Mouse (Mus musculus): ENCODE measurements around the gene Slc5a5.
A peak's percentile ranks its signal among the peaks of the same experiment; 100 is the strongest.
"Not testable (repeated sequence)": the region's sequence is repeated elsewhere in the genome, so short reads cannot be mapped to it uniquely, and the experiment has no call there.

Gene Slc5a5

GRCm38 (mm10) chr8:70895571-70896259 is 3.2 kb upstream of the Slc5a5 start:
- not testable (repeated sequence) for DNase-seq (ENCODE audit: low read depth, low spot score); H3K27me3 ChIP-seq (ENCODE audit: control insufficient read depth, insufficient read depth, low read length, poor library complexity, severe bottlenecking)
- peaks cover 13% of the 10 kb centered on the region for H3K36me3 ChIP-seq (ENCODE audit: control insufficient read depth, insufficient read depth, low read length, poor library complexity, severe bottlenecking)

DNA sequence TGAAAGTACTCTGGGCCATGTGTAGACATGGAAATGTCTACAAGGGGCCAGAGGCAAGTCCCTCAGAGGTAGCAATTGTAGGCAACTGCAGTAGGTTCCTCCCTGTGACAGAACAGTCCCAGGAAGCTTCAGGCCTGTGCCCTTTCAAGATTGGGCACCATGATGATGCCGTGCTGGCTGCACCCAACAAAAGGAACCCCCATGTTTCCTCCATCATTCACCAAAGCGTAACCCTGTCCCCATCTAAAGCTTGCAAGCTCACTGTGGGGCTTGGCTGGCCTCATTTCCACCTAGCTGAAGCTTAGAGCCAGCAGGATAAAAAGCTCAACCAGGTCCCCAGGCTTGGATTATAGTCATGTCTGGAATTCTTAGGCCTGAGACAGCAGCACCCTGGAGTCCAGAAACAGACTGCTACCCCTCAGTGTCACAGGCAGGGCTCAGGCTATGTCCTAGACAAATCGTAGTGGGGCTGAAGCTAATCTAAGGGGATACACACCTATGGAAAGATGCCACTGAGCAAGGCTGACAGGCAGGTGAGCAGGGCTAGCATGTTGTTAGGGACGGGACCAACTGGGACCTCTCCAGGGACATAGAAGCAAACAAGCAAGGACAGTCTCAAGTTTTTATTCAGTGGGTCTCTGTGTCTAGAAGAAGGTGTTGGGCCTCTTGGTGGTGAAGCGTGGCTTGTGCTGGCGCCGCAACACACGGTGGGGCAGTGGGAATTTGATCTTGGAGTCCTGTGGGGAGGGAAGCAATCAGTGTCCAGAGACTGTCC is 2.4 kb upstream of the Slc5a5 start:
- Histone ChIP-seq H3K27me3 (ENCODE audit: control insufficient read depth, insufficient read depth, low read length, poor library complexity, severe bottlenecking) (no peaks in the 10 kb centered on the region), H3K36me3 (ENCODE audit: control insufficient read depth, insufficient read depth, low read length, poor library complexity, severe bottlenecking) (peaks cover 13% of the 10 kb centered on the region)
- no peak for DNase-seq (ENCODE audit: low read depth, low spot score)

DNA sequence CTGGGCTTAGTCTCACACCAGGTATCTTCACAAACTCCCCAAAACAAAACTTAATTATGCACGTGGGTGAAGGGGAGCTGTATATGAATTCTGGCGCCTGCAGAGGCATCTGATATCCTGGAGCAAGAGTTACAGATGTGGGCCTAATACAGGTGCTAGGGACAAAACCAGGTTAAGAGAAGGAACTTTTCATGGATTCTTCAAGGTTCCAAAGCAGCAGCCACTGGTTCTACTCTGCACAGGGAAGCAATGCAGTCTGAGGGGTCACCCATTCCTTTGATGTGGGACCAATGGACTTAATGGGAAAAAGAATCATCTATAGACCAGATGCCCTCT is 1.8 kb upstream of the Slc5a5 start:
- no peak for DNase-seq (ENCODE audit: low read depth, low spot score)
- Histone ChIP-seq H3K36me3 (ENCODE audit: control insufficient read depth, insufficient read depth, low read length, poor library complexity, severe bottlenecking) (peaks cover 13% of the 10 kb centered on the region), H3K27me3 (ENCODE audit: control insufficient read depth, insufficient read depth, low read length, poor library complexity, severe bottlenecking) (no peaks in the 10 kb centered on the region)

GRCm38 (mm10) chr8:70893656-70894384 is 1.3 kb upstream of the Slc5a5 start:
- DNase-seq (ENCODE audit: low read depth, low spot score), result peak; percentile 89
- Histone ChIP-seq H3K27me3 (ENCODE audit: control insufficient read depth, insufficient read depth, low read length, poor library complexity, severe bottlenecking) (no peaks in the 10 kb centered on the region), H3K36me3 (ENCODE audit: control insufficient read depth, insufficient read depth, low read length, poor library complexity, severe bottlenecking) (peaks cover 13% of the 10 kb centered on the region)

DNA sequence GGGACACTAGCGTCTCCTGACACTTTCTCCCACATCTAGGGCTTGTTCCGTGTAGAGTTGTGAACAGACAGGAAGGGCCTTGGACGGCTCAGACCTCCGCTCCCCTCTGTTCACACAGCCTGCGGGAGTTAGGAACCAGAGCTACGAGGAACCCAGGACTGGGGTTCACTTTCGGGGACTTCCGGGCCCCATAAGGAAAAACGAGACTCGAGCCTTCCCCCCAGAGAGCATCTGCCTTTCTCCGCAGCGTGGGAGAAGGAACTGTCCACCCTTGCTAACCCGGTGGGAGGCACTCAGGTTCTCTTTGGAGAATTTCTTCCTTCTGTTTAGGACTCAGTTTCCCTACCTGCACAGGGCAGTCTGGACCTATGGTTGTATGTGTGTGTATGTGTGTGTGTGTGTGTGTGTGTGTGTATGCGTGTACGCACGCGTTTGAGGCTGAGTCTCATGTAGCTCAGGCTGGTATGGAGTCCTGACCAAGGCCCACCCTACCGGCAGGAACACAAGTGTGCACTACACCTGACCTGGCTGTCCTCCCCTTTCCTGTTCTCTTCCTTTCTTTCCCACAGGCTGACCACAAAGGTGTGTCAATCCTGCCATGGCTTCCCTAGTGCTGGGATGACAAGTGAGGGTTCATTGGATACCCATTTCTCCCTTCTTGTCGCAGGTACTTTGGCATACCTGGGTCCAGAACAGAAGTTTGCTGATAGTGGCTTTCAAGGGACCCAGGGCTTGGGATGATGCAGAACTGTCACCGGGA is 519 bp upstream of the Slc5a5 start:
- Histone ChIP-seq H3K27me3 (ENCODE audit: control insufficient read depth, insufficient read depth, low read length, poor library complexity, severe bottlenecking) (no peaks in the 10 kb centered on the region), H3K36me3 (ENCODE audit: control insufficient read depth, insufficient read depth, low read length, poor library complexity, severe bottlenecking) (peaks cover 13% of the 10 kb centered on the region)
- DNase-seq (ENCODE audit: low read depth, low spot score), result no peak

- Histone ChIP-seq H3K27me3 (ENCODE audit: control insufficient read depth, insufficient read depth, low read length, poor library complexity, severe bottlenecking) (no peaks in the 10 kb centered on the region), H3K36me3 (ENCODE audit: control insufficient read depth, insufficient read depth, low read length, poor library complexity, severe bottlenecking) (peaks cover 13% of the 10 kb centered on the region)
- DNase-seq (ENCODE audit: low read depth, low spot score), result peak; percentile 57
Measured at GRCm38 (mm10) chr8:70891356-70891755, 1.2 kb downstream of the Slc5a5 start.

- H3K27me3 ChIP-seq (ENCODE audit: control insufficient read depth, insufficient read depth, low read length, poor library complexity, severe bottlenecking), result no peaks in the 10 kb centered on the region
- peaks cover 12% of the 10 kb centered on the region for H3K36me3 ChIP-seq (ENCODE audit: control insufficient read depth, insufficient read depth, low read length, poor library complexity, severe bottlenecking)
- DNase-seq (ENCODE audit: low read depth, low spot score), result no peak
Measured at GRCm38 (mm10) chr8:70890656-70891055, 1.9 kb downstream of the Slc5a5 start.

DNA sequence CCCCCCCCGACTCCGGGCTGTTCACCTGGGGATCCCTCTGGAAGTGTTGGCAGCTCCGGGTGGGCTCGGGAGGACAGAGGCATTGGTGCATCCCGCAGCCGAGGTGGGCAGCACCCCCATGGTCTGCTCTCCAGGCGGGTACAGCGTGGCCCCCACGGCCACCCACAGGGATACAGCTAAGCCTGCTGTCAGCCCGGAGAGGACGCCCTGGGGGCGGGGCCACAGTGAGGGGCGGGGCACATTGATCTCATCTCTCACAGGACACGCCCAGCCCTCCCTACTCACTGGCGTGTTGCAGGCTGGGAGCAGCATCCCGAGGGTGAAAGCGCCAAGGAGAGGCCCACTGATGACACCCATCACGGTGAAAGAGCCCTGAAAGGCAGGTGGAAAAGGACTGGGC is 4.9 kb downstream of the Slc5a5 start:
- Histone ChIP-seq H3K27me3 (ENCODE audit: control insufficient read depth, insufficient read depth, low read length, poor library complexity, severe bottlenecking) (no peaks in the 10 kb centered on the region), H3K36me3 (ENCODE audit: control insufficient read depth, insufficient read depth, low read length, poor library complexity, severe bottlenecking) (no peaks in the 10 kb centered on the region)
- DNase-seq (ENCODE audit: low read depth, low spot score), result peak; percentile 45

DNA sequence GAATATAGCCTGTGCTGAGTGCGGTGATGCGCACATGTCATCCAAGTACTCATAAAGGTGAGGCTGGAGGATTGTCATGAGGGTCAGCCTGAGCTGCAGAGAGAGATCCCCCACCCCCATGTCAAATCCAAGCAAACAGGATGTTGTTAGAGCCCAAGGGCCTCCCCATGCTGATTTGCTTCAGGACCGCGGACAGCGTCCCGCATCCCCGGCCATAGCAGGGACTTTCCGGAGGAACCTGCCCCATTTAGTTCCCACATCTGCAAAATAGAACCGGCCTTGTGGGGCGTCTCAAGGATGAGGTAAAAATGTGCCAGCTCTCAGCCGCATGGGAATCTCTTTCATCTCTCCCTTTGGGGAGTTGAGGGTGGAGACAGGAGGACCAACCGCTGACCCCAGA is 6.9 kb downstream of the Slc5a5 start:
- Histone ChIP-seq H3K36me3 (ENCODE audit: control insufficient read depth, insufficient read depth, low read length, poor library complexity, severe bottlenecking) (no peaks in the 10 kb centered on the region), H3K27me3 (ENCODE audit: control insufficient read depth, insufficient read depth, low read length, poor library complexity, severe bottlenecking) (no peaks in the 10 kb centered on the region)
- peak; percentile 85 for DNase-seq (ENCODE audit: low read depth, low spot score)

DNA sequence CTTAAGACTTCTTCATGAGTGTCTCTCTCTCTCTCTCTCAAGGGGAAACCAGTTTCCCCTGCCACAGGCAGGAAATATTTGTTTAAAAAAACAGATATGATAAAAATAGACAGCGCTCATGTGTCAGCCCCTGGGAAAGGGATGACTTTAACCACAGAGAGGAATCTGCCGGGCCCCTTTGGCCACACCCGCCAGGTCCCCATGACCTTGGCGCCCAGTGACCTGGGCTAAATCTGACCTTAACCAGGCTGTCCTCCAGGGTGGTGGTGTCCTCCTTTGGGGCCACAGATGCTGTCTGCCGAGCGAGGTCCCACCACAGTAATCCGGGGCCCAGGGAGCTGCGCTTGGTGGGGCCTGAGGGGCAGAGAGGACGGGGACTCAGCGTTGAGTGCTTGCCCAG is 7.9 kb downstream of the Slc5a5 start:
- DNase-seq (ENCODE audit: low read depth, low spot score), result no peak
- Histone ChIP-seq H3K27me3 (ENCODE audit: control insufficient read depth, insufficient read depth, low read length, poor library complexity, severe bottlenecking) (no peaks in the 10 kb centered on the region), H3K36me3 (ENCODE audit: control insufficient read depth, insufficient read depth, low read length, poor library complexity, severe bottlenecking) (no peaks in the 10 kb centered on the region)

GRCm38 (mm10) chr8:70884186-70884585 is 8.4 kb downstream of the Slc5a5 start:
- no peak for DNase-seq (ENCODE audit: low read depth, low spot score)
- Histone ChIP-seq H3K27me3 (ENCODE audit: control insufficient read depth, insufficient read depth, low read length, poor library complexity, severe bottlenecking) (no peaks in the 10 kb centered on the region), H3K36me3 (ENCODE audit: control insufficient read depth, insufficient read depth, low read length, poor library complexity, severe bottlenecking) (no peaks in the 10 kb centered on the region)

DNA sequence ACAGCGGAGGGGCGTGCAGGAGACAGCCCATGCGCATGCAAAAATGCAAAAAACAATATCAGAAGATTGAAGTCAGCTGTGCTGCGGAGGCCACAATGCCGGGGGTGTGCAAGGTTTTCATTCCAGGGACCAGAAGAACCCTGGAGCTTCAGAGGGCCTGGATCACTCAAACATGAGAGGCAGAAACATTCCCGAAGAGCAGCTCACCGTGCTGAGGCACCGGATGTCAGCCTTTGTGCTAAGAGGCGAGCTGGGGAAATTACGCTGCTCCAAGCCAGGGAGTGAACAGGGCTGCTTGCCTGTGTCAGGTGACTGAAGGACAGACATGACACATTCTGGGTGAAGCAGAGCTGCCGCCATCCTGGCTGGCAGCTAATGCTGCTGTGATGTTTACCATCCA is 12.0 kb downstream of the Slc5a5 start:
- DNase-seq (ENCODE audit: low read depth, low spot score), result no peak
- Histone ChIP-seq H3K27me3 (ENCODE audit: control insufficient read depth, insufficient read depth, low read length, poor library complexity, severe bottlenecking) (no peaks in the 10 kb centered on the region), H3K36me3 (ENCODE audit: control insufficient read depth, insufficient read depth, low read length, poor library complexity, severe bottlenecking) (no peaks in the 10 kb centered on the region)

- Histone ChIP-seq H3K36me3 (ENCODE audit: control insufficient read depth, insufficient read depth, low read length, poor library complexity, severe bottlenecking) (no peaks in the 10 kb centered on the region), H3K27me3 (ENCODE audit: control insufficient read depth, insufficient read depth, low read length, poor library complexity, severe bottlenecking) (no peaks in the 10 kb centered on the region)
- DNase-seq (ENCODE audit: low read depth, low spot score), result no peak
Measured at GRCm38 (mm10) chr8:70880126-70880525, 12.4 kb downstream of the Slc5a5 start.

GRCm38 (mm10) chr8:70879500-70879899 is 13.1 kb downstream of the Slc5a5 start:
- DNase-seq (ENCODE audit: low read depth, low spot score), result no peak
- H3K27me3 ChIP-seq (ENCODE audit: control insufficient read depth, insufficient read depth, low read length, poor library complexity, severe bottlenecking), result no peaks in the 10 kb centered on the region
- no peaks in the 10 kb centered on the region for H3K36me3 ChIP-seq (ENCODE audit: control insufficient read depth, insufficient read depth, low read length, poor library complexity, severe bottlenecking)
